Mouse (Mus musculus) spleen, adult 2 months (tissue): ENCODE data around the gene Slc23a2. TPM values are rescaled to one million over a fixed set of nuclear protein-coding genes. Genes with fewer than 3 reads are reported as not detected.
A peak's percentile ranks its signal among the peaks of the same experiment; 100 is the strongest.

ENCODE experiments used
- DNase-seq, 2 experiments: peaks; one replicate each; pipeline versions ENCODE4 v3.0.0 to v3.0.0-alpha.2; 2012 to 2021; ENCODE audit warnings: low spot score in 2 of 2, low read depth in 1 of 2
- H3K27ac ChIP-seq: fragments of 200-500 bp; 2 replicates; pipeline ENCODE4 v1.5.1; 2012; ENCODE audit warnings: low read length, inconsistent platforms; ENCODE audit not compliant: insufficient read depth
- H3K27me3 ChIP-seq: fragments of 200-500 bp; 2 replicates; pipeline ENCODE4 v1.6.1; 2012; ENCODE audit warnings: mild to moderate bottlenecking, moderate library complexity, low read length, inconsistent platforms; ENCODE audit not compliant: control insufficient read depth, insufficient read depth
- H3K36me3 ChIP-seq: fragments of 200-500 bp; 2 replicates; pipeline ENCODE4 v1.6.1; 2012; ENCODE audit warnings: mild to moderate bottlenecking, low read length, inconsistent platforms; ENCODE audit not compliant: control insufficient read depth, insufficient read depth
- H3K4me1 ChIP-seq: fragments of 200-500 bp; 2 replicates; pipeline ENCODE4 v1.6.1; 2011; ENCODE audit warnings: inconsistent platforms; ENCODE audit not compliant: control insufficient read depth, insufficient read depth, insufficient read length
- H3K4me3 ChIP-seq: fragments of 200-500 bp; 2 replicates; pipeline ENCODE4 v1.5.1; 2011; ENCODE audit warnings: mild to moderate bottlenecking, inconsistent platforms; ENCODE audit not compliant: insufficient read depth, insufficient read length; ENCODE audit errors: extremely low read depth
- CTCF ChIP-seq: fragments of 200-500 bp; IDR thresholded peaks from 2 replicates; pipeline ENCODE4 v1.5.1; 2011; ENCODE audit warnings: mild to moderate bottlenecking, inconsistent platforms; ENCODE audit not compliant: insufficient read depth, insufficient read length, insufficient replicate concordance; ENCODE audit errors: extremely low read depth
- POLR2A ChIP-seq: fragments of 200-500 bp; IDR thresholded peaks from 2 replicates; pipeline ENCODE4 v1.6.1; 2011; ENCODE audit warnings: low read depth, low read length, inconsistent platforms
- WGBS: fragments of 180-500 bp; shearing (Covaris S2); methylation state at CpG from one replicate; pipeline ENCODE4 v1.1.7; 2018; 5-methylcytosine and 5-hydroxymethylcytosine counted together
- polyA plus RNA-seq: library from polyadenylated mRNA; depleted of rRNA; stranded (reverse); fragments of >200 nt; gene quantifications from 2 replicates; pipeline ENCODE4 v1.2.3, GENCODE M21; 2012; rRNA removed

Gene Slc23a2
- polyA plus RNA-seq, 1 experiment, result 20.6 TPM

DNA sequence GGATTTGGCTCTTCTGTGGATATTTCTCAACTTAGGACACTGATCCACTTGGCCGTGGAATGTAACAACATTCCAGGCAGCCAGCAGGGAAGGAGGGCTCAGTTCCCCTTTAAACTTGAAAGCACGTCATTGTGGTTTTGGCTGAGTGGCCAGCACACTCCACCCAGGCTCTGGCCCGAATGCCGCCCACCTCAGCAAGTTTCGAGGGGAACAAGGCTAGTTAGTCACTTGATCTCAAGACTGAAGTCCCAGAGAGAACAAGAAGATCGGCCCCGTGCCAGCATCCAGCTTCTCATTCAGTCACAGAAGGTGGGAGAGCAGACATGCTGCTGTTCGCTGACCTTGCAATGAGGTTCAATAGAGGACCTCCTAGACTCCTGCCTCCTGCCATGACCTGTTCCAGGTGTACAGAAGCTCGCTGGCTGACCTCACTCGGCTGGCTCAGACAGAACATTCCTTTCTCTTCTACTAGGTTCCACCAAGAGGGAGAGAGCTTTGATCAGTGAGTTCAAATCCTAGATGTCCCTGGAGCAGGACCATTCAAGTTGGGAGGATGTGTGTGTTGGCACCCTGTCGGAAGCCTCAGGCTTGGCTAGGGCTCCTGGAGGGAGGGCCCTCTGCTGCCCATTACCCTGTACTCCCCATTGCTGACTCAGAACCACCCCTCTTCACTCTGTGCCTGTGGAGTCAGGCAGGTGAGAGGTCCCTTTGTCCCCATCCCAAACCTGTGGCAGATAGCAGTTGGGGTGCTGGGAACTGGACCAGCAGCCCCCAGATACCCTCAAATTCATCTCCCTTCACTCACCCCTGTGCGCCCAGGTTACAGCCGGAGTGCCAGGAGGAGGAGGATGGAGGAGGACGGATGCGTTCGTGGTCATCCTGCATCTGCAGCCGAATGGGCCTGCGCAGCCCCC is 138.1 kb downstream of the Slc23a2 start:
- TF ChIP-seq CTCF (no peak), POLR2A (no peak)
- 62% methylated on average over 18 of the region's 18 CpGs for WGBS
- no peaks in the 10 kb centered on the region for H3K27me3 ChIP-seq
- peaks cover 59% of the 10 kb centered on the region for H3K36me3 ChIP-seq
- peak in 1 of 2 experiments; percentile 70 for DNase-seq
- peaks cover 26% of the 10 kb centered on the region; the same call in 1 of the 2 replicates for H3K4me1 ChIP-seq
- no peak overlapping the region for H3K4me3 ChIP-seq
- peak overlapping the region; percentile 66 for H3K27ac ChIP-seq

DNA sequence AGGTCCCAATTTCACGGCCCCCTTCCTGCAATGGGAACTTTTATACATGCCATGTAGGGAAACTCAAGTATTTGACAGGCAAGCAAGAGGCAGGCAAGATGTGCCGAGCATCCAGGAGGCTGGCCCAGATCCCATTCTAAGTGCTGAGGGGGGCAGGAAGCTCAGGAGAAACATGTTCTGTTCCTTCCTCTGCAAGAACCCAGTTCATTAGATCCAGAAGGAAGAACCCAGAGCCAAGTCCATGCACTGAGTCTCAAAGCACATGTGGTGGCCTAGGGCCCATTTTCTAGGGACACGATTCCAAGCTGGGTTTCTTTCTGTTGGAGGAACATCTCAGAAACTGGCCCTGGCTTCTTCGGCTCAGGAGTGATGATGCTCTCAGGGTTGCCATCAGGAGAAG is 139.5 kb downstream of the Slc23a2 start:
- no peak for DNase-seq
- no peaks in the 10 kb centered on the region for H3K27me3 ChIP-seq
- no peak for TF ChIP-seq POLR2A
- TF ChIP-seq CTCF, result no peak
- peaks cover 57% of the 10 kb centered on the region for H3K36me3 ChIP-seq
- H3K27ac ChIP-seq, result peak overlapping the region; percentile 56
- H3K4me1 ChIP-seq, result peaks cover 26% of the 10 kb centered on the region; the same call in 1 of the 2 replicates
- WGBS, result 87% methylated on average over 4 of the region's 4 CpGs
- H3K4me3 ChIP-seq, result no peak overlapping the region

DNA sequence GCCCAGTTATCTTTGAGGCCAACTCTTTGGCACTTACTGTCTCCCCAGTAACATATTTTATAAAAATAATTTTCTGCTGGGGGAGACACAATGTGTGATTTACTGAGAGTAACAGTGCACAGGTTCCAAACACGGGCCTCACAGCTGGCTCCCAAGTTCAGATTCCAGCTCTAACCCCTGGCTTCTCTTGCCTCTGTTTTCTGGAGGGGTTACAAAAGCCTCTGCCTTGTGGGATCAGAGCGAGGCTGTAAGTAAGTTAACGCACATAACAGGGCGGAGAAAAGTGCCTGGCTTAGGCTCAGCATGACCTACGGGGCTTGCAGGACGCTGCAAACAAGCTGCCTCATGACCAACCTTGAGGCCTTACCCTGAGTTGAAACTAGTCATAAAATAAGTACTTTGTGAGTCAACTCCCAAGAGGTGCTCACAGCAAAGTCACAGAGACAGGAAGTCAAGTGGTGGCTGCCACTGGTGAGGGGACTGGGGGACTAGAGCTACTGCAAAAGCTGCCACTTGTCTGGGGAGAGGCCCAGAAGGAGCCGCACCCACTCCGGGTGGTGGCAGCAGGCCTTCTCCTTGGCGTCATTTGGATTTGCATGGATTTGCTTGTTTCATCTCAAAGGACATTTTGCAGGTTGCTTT is 140.3 kb downstream of the Slc23a2 start:
- H3K36me3 ChIP-seq, result peaks cover 57% of the 10 kb centered on the region
- DNase-seq, result peak in 1 of 2 experiments; percentile 40
- TF ChIP-seq POLR2A, result no peak
- no peaks in the 10 kb centered on the region for H3K27me3 ChIP-seq
- peak overlapping the region; percentile 56 for H3K27ac ChIP-seq
- H3K4me3 ChIP-seq, result no peak overlapping the region
- H3K4me1 ChIP-seq, result peaks cover 26% of the 10 kb centered on the region; the same call in 1 of the 2 replicates
- 48% methylated on average over 9 of the region's 9 CpGs for WGBS

DNA sequence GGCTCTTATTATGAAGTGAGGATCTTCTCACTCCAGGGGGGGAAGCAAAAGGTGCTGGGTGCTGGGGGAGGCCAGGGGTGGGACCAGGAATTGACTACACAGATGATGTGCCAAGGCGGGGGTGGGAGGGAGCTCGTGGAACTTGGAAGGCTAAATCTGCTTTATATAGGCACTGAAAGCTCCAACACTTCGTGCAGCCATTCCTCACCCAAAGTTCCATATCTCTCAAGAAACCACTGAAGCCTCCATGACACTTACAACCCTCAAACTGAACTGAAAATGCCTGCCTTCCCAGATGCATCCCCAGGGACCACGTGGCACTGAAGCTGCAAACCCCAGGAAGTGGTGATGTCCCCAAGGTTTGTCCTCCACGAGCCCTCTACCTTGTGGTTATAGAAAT is 141.0 kb downstream of the Slc23a2 start:
- TF ChIP-seq CTCF (no peak), POLR2A (no peak)
- Histone ChIP-seq H3K4me3 (no peak overlapping the region), H3K27me3 (no peaks in the 10 kb centered on the region), H3K36me3 (peaks cover 57% of the 10 kb centered on the region), H3K27ac (no peak overlapping the region), H3K4me1 (peaks cover 26% of the 10 kb centered on the region; the same call in 1 of the 2 replicates)
- no peak for DNase-seq
- 48% methylated on average over 5 of the region's 5 CpGs for WGBS

Other genes starting within 250 kb of the Slc23a2 start
- gene Prnp, start 235.2 kb downstream of the Slc23a2 start, polyA plus RNA-seq, result 21.2 and 22.5 TPM in 2 replicates
- not detected in 2 replicates for gene Prn, start 235.2 kb downstream of the Slc23a2 start, polyA plus RNA-seq
- 1.2 and 1.4 TPM in 2 replicates for gene Prnd, start 194.2 kb downstream of the Slc23a2 start, polyA plus RNA-seq
- gene Rassf2, start 114.8 kb downstream of the Slc23a2 start, polyA plus RNA-seq, result 70.2 and 85.9 TPM in 2 replicates
- 40.7 and 154 TPM in 2 replicates for gene Tmem230, start 102.7 kb upstream of the Slc23a2 start, polyA plus RNA-seq
- 81.7 and 121 TPM in 2 replicates for gene Pcna, start 108.2 kb upstream of the Slc23a2 start, polyA plus RNA-seq
- gene Cds2, start 118.0 kb upstream of the Slc23a2 start, polyA plus RNA-seq, result 34.8 and 39.1 TPM in 2 replicates
- 0.19 and 0.29 TPM in 2 replicates for gene Prokr2, start 240.3 kb upstream of the Slc23a2 start, polyA plus RNA-seq